Mouse (Mus musculus) large intestine, adult 2 months (tissue): ENCODE results near the gene Fam19a5. TPM values are rescaled to one million over a fixed set of nuclear protein-coding genes. Genes with fewer than 3 reads are reported as not detected.

ENCODE experiments used
- DNase-seq: peaks from one replicate; pipeline ENCODE4 v3.0.0-alpha.2; 2012; ENCODE audit warnings: low read depth, low spot score
- WGBS: fragments of 180-500 bp; shearing (Covaris S2); methylation state at CpG from one replicate; pipeline ENCODE4 v1.1.7; 2018; 5-methylcytosine and 5-hydroxymethylcytosine counted together
- polyA plus RNA-seq: library from polyadenylated mRNA; depleted of rRNA; stranded (reverse); fragments of >200 nt; gene quantifications from 2 replicates; pipeline ENCODE4 v1.2.3, GENCODE M21; 2012; rRNA removed

The Fam19a5 gene
- 1.6 and 2.0 TPM in 2 replicates for polyA plus RNA-seq

DNA sequence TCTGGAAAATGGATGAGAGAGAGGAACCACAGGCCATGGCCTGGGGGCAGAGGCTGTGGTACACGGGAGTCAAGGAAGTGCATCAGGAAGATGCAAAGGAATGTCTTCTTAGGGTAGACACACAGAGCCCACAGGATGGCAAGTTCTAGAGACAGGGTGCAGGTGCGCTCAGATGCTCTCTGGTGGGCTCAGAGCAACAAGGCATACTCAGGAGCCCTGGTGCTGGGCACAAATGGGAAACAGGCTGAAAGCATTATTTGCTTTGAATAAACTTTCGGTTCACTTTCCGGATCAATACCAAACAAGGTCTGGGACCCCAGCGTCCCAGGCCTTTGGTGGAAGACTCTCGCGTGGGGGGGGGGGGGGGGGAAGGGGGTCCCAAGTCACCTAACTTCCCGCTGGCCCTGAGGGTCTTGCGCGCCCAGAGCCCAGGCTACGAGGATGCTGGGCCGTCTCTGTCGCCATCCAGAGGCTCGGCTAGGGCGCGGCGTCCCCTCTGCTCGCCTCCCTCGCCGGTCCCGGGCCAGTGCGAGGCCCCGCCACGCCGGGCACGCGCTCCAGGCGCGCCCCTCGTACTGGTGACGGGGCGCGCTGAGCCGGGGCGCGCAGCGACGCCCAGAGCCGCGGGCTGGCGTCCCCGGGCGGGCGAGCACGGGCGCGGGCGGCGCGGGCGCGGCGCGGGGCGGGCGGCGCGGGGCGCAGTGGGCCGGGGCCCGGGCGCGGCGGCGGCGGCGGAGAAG, at the start of gene Fam19a5:
TSS of gene Fam19a5 (plus strand) at position 701 of the 740 bp plus-strand sequence.
- no peak for DNase-seq
- WGBS: 1% methylated on average over 41 of the region's 67 CpGs

- no peak for DNase-seq
- WGBS: 53% methylated on average over 3 of the region's 3 CpGs
Observed at GRCm38 (mm10) chr15:87501737-87502136, 42.4 kb upstream of the Fam19a5 start.

DNA sequence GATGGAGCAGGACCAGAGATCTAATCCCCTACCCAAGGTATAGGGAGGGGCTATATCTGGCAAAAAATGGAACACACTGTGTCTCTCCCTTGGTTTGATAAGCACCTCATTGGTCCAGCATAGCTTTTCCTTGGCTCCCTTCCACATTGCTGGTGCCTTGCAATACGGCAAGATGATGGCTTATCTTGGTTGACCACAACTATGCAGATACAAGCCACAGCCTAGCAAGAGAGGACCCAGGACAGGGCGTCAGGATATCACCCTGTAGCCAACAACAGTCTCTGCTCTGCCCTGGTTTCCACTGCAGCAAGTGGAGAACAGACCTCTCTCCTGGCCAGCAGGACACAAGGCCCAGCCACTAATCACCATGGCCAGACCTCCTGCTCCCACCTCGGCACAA, 36.8 kb upstream of the Fam19a5 start:
- WGBS: 50% methylated on average over 3 of the region's 3 CpGs
- no peak for DNase-seq

DNA sequence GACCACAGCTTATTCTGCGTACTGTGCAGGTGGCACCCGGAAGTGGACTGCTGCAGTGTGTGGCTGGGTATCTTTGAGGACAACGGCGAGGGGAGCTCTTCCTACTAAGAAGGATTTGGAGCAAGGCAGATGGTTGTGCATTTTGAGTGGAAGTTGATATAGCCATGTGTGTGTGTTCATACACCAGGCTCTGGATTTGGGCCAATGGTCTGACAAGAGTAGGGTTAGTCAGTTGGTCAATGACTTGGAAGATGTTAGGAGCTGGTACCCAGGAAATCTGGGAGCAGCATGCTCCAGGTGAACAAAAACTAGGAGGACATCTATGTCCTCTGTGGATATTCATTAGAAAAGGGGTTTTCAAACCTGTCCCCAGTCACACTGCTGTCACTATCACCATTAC, 33.2 kb upstream of the Fam19a5 start:
- 88% methylated on average over 4 of the region's 4 CpGs for WGBS
- no peak for DNase-seq

- no peak for DNase-seq
Observed at GRCm38 (mm10) chr15:87518161-87518560, 25.9 kb upstream of the Fam19a5 start.

GRCm38 (mm10) chr15:87529271-87529670, 14.8 kb upstream of the Fam19a5 start:
- DNase-seq: no peak
- 78% methylated on average over 4 of the region's 4 CpGs for WGBS

- WGBS: 71% methylated on average over 1 of the region's 1 CpGs
- DNase-seq: no peak
Observed at GRCm38 (mm10) chr15:87541656-87542055, 2.4 kb upstream of the Fam19a5 start.

GRCm38 (mm10) chr15:87544401-87545129, 466 bp downstream of the Fam19a5 start:
- DNase-seq: no peak
- 4% methylated on average over 72 of the region's 84 CpGs for WGBS

GRCm38 (mm10) chr15:87545130-87545642, 1.1 kb downstream of the Fam19a5 start:
- no peak for DNase-seq
- 14% methylated on average over 18 of the region's 18 CpGs for WGBS

DNA sequence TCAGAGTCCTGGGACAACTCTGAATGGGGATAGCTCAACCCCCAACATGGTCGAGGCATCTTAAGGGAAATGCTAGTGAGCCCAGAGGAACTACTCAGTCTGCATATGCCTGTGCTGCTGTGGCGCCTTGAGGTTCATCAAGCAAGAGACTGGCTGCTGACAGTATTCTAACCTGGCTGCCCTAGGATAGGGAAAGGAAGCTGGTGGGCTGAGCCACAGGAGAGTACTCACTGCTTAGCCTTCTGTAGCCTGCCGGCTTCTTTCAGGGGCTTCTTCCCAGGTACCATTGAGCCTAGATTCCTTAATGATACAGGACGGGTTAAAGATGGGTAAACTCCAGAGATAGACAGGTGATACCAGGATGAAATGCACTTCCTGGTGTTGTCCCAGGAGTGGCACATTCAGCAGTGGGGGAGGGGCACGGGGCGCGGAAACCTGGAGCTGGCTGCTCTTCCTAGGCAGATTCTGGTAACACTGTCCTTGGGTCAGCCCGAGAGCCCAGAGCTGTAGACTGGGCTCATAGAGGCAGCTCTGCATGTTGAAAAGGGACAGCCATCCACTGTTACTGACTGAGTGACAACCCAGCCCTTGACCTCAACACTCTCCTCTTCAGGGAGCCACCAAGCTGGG, 1.7 kb downstream of the Fam19a5 start:
- WGBS: 21% methylated on average over 8 of the region's 8 CpGs

DNA sequence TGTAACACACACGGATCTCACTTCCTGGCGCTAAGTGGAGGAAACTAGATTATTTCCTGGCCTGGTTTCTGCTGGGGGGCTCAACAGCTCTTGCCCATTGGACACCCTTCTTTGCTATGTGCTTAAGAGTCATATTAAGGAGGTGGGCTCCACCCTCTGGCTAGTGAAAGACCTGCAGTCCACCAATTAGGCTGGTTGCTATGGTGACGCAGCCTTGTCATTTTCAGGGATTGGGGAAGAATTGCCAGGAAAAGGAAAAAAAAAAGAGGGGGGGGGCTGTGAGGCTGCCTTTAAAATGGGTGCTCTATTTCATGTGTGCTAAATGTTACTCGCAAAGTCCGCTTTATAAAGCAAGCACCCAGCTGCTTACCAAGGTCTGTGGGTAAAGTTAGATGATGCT, 2.9 kb downstream of the Fam19a5 start:
- 48% methylated on average over 5 of the region's 5 CpGs for WGBS
- DNase-seq: no peak

More for the DNA sequence above, 1.7 kb downstream of the Fam19a5 start:
- no peak for DNase-seq

- no peak for DNase-seq
- WGBS: 79% methylated on average over 4 of the region's 4 CpGs
Observed at GRCm38 (mm10) chr15:87549724-87550123, 5.6 kb downstream of the Fam19a5 start.

GRCm38 (mm10) chr15:87550756-87551155, 6.7 kb downstream of the Fam19a5 start:
- WGBS: 48% methylated on average over 5 of the region's 5 CpGs
- no peak for DNase-seq

DNA sequence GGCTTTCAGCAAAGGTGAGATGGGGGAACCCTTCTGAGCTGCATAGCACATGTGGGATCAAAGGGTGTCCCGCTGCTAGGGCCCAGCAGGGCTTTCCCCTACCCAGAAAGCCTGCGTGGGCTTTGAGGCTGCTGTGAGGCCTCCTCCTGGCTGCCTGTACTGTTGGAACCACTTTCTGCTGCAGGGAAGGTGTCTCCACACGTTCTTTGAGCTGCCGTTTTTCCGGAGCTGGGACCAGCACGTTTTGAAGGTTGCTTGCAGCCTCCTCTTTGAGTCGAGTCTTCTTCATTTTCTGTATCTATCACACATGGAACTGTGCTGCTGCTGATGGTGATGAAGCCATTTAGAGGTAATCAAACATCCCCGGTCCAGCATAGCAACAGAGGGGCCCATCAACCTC, 7.5 kb downstream of the Fam19a5 start:
- WGBS: 36% methylated on average over 8 of the region's 8 CpGs
- no peak for DNase-seq

DNA sequence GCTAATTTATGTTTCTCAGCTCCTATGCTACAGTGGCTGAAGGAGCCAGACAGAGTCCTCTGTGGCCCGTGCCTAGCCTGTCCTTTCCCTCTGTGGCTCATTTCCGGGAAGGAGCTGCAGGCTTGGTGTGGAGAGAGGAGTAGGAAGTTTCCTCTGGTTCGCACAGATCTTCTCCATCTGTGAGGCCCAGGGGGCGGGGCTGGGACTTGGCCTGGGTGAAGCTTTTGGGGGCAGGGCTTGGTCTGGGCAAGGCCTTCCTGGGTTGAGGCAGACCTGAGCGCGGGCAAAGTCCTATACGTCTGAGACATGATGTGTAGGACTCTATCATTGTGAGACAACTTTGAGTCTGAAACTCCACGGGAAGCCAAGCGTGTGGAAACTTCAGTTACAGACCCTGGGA, 11.7 kb downstream of the Fam19a5 start:
- DNase-seq: no peak

GRCm38 (mm10) chr15:87564331-87564730, 20.2 kb downstream of the Fam19a5 start:
- 81% methylated on average over 5 of the region's 5 CpGs for WGBS

More for the DNA sequence above, 11.7 kb downstream of the Fam19a5 start:
- 69% methylated on average over 9 of the region's 9 CpGs for WGBS

DNA sequence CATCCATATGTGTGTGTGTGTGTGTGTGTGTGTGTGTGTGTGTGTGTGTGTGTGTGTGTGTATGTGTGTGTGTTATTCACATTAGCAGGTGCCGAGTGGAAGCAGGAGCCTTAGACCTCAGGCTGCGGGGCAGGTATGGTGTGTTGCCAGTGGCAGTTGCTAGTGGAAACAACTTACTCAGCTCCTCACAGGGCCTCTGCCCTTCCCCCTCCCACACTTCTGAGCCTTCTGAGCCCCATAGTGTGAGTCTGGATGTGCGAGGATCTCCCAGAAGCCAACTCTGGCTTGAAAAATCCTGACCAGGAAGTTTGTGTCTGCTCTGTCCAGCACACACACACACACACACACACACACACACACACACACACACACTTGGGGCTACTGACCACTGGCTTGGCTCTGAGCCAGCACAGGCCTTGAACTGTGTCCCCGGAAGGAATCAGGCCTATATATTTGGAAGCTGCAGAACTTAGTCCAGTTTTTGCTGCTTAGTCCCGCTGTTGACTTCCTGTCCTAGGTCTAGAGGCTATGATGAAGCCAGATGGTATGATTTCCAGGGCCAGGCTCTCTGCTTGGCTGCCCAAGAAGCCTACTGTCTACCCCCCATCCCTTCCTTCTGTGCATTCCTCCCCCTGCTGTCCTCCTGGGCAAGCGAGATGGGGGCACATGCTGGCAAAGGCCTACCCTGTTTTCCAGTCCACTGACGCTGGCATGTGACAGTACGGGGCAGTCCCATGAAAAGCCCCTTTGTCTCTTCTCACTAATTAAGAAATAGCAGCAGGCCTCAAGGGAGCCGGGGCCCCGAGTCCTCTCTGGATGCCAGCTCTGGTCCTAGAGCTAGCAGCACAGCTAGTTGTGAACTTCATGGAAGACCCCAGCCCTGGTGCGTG, 22.2 kb downstream of the Fam19a5 start:
- 80% methylated on average over 11 of the region's 11 CpGs for WGBS
- no peak for DNase-seq

More at GRCm38 (mm10) chr15:87564331-87564730, 20.2 kb downstream of the Fam19a5 start:
- no peak for DNase-seq

GRCm38 (mm10) chr15:87570182-87570581, 26.1 kb downstream of the Fam19a5 start:
- no peak for DNase-seq
- 83% methylated on average over 11 of the region's 11 CpGs for WGBS

- 80% methylated on average over 5 of the region's 5 CpGs for WGBS
- no peak for DNase-seq
Observed at GRCm38 (mm10) chr15:87579861-87580260, 35.8 kb downstream of the Fam19a5 start.
